Mouse (Mus musculus) spleen, adult 10 weeks (tissue): ENCODE results near the gene Krtap28-13. TPM values are rescaled to one million over a fixed set of nuclear protein-coding genes. Genes with fewer than 3 reads are reported as not detected.

Experiments
- polyA plus RNA-seq: library from polyadenylated mRNA; stranded (reverse); fragments of 350-450 nt; fragmentation: Illumina TruSeq; extraction: RNeasy Lipid Tissue Mini Kit (QIAGEN cat#74804); gene quantifications from one replicate; pipeline ENCODE4 v1.2.3, GENCODE M21; 2015; ENCODE audit warnings: low replicate concordance; ENCODE audit not compliant: insufficient read depth

Gene Krtap28-13
- polyA plus RNA-seq, result not detected

GRCm38 (mm10) chr1:83060643-83061042 is at the start of gene Krtap28-13:
TSS of gene Krtap28-13 (plus strand) at chr1:83060930.

DNA sequence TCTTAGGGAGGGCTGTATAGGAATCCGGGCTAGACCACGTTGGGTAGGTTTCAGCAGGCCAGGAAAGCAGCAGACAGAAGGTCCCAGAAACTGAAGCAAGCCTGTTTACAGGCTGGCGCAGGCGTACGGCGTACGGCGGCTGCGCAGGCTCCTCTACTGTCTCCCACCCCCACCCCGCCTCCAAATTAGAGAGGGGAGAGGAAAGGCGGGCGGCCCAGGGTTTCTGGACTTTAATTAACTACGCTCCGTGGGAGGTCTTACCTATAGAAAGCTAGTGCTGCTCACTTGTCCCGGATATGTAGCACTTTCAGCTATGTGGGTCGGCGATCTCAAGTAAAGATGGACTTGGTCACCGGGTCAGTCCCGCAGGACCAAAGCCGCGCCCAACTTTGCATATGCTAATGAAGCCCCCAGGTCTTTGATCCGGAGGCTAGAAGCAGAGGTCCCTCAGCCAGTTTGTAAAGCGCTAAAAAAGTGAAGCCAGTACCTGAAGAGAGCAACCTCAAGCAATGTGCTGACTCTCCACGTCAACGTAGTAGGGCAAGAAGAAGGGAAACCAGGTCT is 22.5 kb upstream of the Krtap28-13 start, which contains the start of gene Slc19a3:
Gene Slc19a3 (minus strand): TSS at position 340 of the 564 bp plus-strand sequence.

DNA sequence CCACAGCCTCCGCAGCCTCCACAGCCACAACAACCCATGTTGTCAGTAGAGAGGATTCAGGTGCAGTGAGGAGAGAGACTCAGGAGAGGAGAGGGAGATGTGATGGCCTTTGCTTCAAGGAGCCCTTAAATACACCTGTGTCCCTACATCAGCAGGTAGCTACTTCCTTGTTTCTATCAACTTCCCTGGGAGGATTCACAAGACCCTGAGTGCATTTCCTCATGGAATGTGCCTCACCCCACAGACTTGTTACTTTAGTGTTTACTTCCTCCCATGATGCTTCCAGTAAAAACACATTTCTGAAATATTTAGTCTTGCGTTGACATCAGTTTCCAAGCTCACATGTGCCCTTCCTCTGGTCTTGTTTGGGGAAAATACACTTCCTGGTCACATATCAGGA is 18.4 kb upstream of the Krtap28-13 start, which contains the start of gene Krtap28-10:
Gene Krtap28-10 (minus strand): TSS at position 101 of the 400 bp plus-strand sequence.

DNA sequence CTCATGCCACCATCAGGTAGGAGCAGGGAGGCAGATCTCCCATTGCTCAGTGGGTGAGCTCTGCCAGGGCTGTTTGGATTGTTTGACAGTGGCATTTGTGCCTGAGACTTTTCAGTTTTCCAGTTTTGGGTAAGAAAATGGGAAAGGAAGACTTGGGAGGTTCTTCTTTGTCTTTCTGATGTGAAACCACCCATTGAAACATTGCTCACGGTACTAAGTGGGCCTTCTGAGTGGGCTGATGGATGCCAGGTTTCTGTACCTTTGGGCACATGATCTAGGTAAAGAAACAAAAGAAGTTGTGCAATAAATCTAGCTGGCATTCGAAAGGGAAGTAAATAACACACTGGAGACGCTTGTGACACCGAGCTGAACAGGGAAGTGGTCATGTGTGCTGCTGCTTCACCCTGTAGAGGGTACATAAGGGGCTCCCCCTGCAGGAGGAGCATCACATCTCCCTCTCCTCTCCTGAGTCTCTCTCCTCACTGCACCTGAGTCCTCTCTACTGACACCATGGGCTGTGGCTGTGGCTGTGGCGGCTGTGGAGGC is 15.8 kb upstream of the Krtap28-13 start, which contains the start of gene Gm47969:
Gene Gm47969 (plus strand): TSS at position 51 of the 546 bp plus-strand sequence.

GRCm38 (mm10) chr1:83059278-83059677 is 1.5 kb upstream of the Krtap28-13 start, which contains the start of gene A030005K14Rik:
TSS of gene A030005K14Rik (minus strand) at chr1:83059378.

Other genes starting within 250 kb of the Krtap28-13 start
- gene Agfg1, start 221.4 kb upstream of the Krtap28-13 start, polyA plus RNA-seq, result 64.2 TPM
- 0.88 TPM for gene A030005L19Rik, start 147.6 kb upstream of the Krtap28-13 start, polyA plus RNA-seq
- not detected for gene A030014E15Rik, start 136.0 kb upstream of the Krtap28-13 start, polyA plus RNA-seq
- gene Gm6217, start 129.5 kb upstream of the Krtap28-13 start, polyA plus RNA-seq, result not detected
- not detected for gene A030003K21Rik, start 117.5 kb upstream of the Krtap28-13 start, polyA plus RNA-seq
- gene Gm7544, start 104.9 kb upstream of the Krtap28-13 start, polyA plus RNA-seq, result not detected
- gene Gm47955, start 100.6 kb upstream of the Krtap28-13 start, polyA plus RNA-seq, result not detected
- not detected for gene Gm47959, start 60.4 kb upstream of the Krtap28-13 start, polyA plus RNA-seq
- gene Slc19a3, start 22.5 kb upstream of the Krtap28-13 start, polyA plus RNA-seq, result 0.55 TPM
- not detected for gene Krtap28-10, start 18.4 kb upstream of the Krtap28-13 start, polyA plus RNA-seq
- not detected for gene Gm47969, start 16.0 kb upstream of the Krtap28-13 start, polyA plus RNA-seq
- not detected for gene A030005K14Rik, start 1.6 kb upstream of the Krtap28-13 start, polyA plus RNA-seq
- not detected for gene Ccl20, start 55.8 kb downstream of the Krtap28-13 start, polyA plus RNA-seq
- gene Daw1, start 98.8 kb downstream of the Krtap28-13 start, polyA plus RNA-seq, result not detected